Mouse (Mus musculus) intestine, embryonic 14.5 days (tissue): ENCODE results near the gene Olfr1270. TPM values are rescaled to one million over a fixed set of nuclear protein-coding genes. Genes with fewer than 3 reads are reported as not detected.
"Not testable (repeated sequence)": the region's sequence is repeated elsewhere in the genome, so short reads cannot be mapped to it uniquely, and the experiment has no call there.

Experiments used
- ATAC-seq: fragments of 200-750 bp; cut with Nextera tagmentation; replicated peaks from 2 replicates; pipeline ENCODE4 v1.8.0; 2017; ENCODE audit warnings: low read depth, moderate number of reproducible peaks, moderate TSS enrichment, moderate library complexity; ENCODE audit not compliant: low FRiP score, low TSS enrichment
- DNase-seq: peaks from one replicate; pipeline ENCODE4 v3.0.0-alpha.2; 2018; ENCODE audit warnings: low spot score
- H3K27ac ChIP-seq: fragments of 300-500 bp; sonication (generic); 2 replicates; pipeline ENCODE4 v1.5.1; 2014; ENCODE audit warnings: low read depth, mild to moderate bottlenecking, control low read depth
- H3K27me3 ChIP-seq: fragments of 300-500 bp; sonication (generic); replicated peaks from 2 replicates; pipeline ENCODE4 v1.6.1; 2014; ENCODE audit warnings: low read length, control low read depth; ENCODE audit not compliant: control insufficient read depth, insufficient read depth
- H3K36me3 ChIP-seq: fragments of 300-500 bp; sonication (generic); 2 replicates; pipeline ENCODE4 v1.6.1; 2014; ENCODE audit warnings: low read length, control low read depth; ENCODE audit not compliant: control insufficient read depth, insufficient read depth
- H3K4me1 ChIP-seq: fragments of 300-500 bp; sonication (generic); replicated peaks from 2 replicates; pipeline ENCODE4 v1.6.1; 2014; ENCODE audit warnings: low read length, control low read depth, mixed read lengths; ENCODE audit not compliant: control insufficient read depth, insufficient read depth
- H3K4me2 ChIP-seq: fragments of 300-500 bp; sonication (generic); 2 replicates; pipeline ENCODE4 v1.6.1; 2014; ENCODE audit warnings: low read length
- H3K4me3 ChIP-seq: fragments of 300-500 bp; sonication (generic); 2 replicates; pipeline ENCODE4 v1.5.1; 2014; ENCODE audit warnings: low read depth, low read length, control low read depth, mixed read lengths
- H3K9ac ChIP-seq: fragments of 300-500 bp; sonication (generic); 2 replicates; pipeline ENCODE4 v1.6.1; 2014; ENCODE audit warnings: mild to moderate bottlenecking, low read length
- H3K9me3 ChIP-seq: fragments of 300-500 bp; sonication (generic); 2 replicates; pipeline ENCODE4 v1.6.1; 2016; ENCODE audit warnings: low read length, control low read depth; ENCODE audit not compliant: control insufficient read depth
- WGBS: fragments of 180-500 bp; shearing (Covaris S2); extraction: QIAGEN DNeasy Blood & Tissue Kit; methylation state at CpG from one replicate; pipeline ENCODE4 v1.1.7; 2014; 5-methylcytosine and 5-hydroxymethylcytosine counted together
- polyA plus RNA-seq: library from polyadenylated mRNA; unstranded; fragments of >200 nt; fragmentation: Nextera tagmentation; extraction: Ambion mirVana; gene quantifications from 2 replicates; pipeline ENCODE4 v1.2.1, GENCODE M21; 2014

Olfr1270 gene
- polyA plus RNA-seq: not detected in 2 replicates

- DNase-seq (no peak), ATAC-seq (no peak)
- H3K4me2 ChIP-seq: no peak within 1 kb of the TSS
- no peaks in the 10 kb centered on the region for H3K9me3 ChIP-seq
- H3K4me3 ChIP-seq: no peak within 1 kb of the TSS
- H3K27ac ChIP-seq: no peak within 1 kb of the TSS
- no peaks in the 10 kb centered on the region for H3K36me3 ChIP-seq
- H3K4me1 ChIP-seq: no peaks in the 10 kb centered on the region
- H3K9ac ChIP-seq: no peak within 1 kb of the TSS
- no peaks in the 10 kb centered on the region for H3K27me3 ChIP-seq
- WGBS: 85% methylated on average over 3 of the region's 3 CpGs
Measured at GRCm38 (mm10) chr2:90152991-90153390, at the start of gene Olfr1270. Olfr1270 (minus strand) TSS chr2:90153091.

- not testable (repeated sequence) for H3K4me1 ChIP-seq, H3K9ac ChIP-seq, H3K9me3 ChIP-seq, H3K36me3 ChIP-seq, H3K27me3 ChIP-seq, H3K27ac ChIP-seq, DNase-seq, ATAC-seq, H3K4me3 ChIP-seq, H3K4me2 ChIP-seq
- WGBS: no CpG with 5 or more reads among the region's 4 CpGs
Measured at GRCm38 (mm10) chr2:90199606-90200005, 46.7 kb upstream of the Olfr1270 start.

- not testable (repeated sequence) for H3K27me3 ChIP-seq, H3K4me2 ChIP-seq, DNase-seq, H3K4me3 ChIP-seq, H3K9me3 ChIP-seq, H3K9ac ChIP-seq, H3K27ac ChIP-seq, H3K4me1 ChIP-seq, H3K36me3 ChIP-seq
- 0 out of 2 replicates have a peak, but pooled peaks have one; percentile 27 for ATAC-seq
- no CpG with 5 or more reads among the region's 6 CpGs for WGBS
Measured at GRCm38 (mm10) chr2:90195285-90195684, 42.4 kb upstream of the Olfr1270 start.

GRCm38 (mm10) chr2:90194750-90195149, 41.9 kb upstream of the Olfr1270 start:
- H3K27me3 ChIP-seq, DNase-seq, H3K36me3 ChIP-seq, H3K4me3 ChIP-seq, H3K4me2 ChIP-seq, H3K9ac ChIP-seq, H3K4me1 ChIP-seq, H3K9me3 ChIP-seq, H3K27ac ChIP-seq: not testable (repeated sequence)
- 0 out of 2 replicates have a peak, but pooled peaks have one; percentile 66 for ATAC-seq
- no CpG with 5 or more reads among the region's 3 CpGs for WGBS

GRCm38 (mm10) chr2:90187082-90187481, 34.2 kb upstream of the Olfr1270 start:
- not testable (repeated sequence) for H3K9me3 ChIP-seq, H3K27ac ChIP-seq, ATAC-seq, DNase-seq, H3K9ac ChIP-seq, H3K36me3 ChIP-seq, H3K27me3 ChIP-seq, H3K4me3 ChIP-seq, H3K4me1 ChIP-seq, H3K4me2 ChIP-seq
- no CpG with 5 or more reads among the region's 5 CpGs for WGBS

- H3K9ac ChIP-seq, DNase-seq, H3K27ac ChIP-seq, H3K27me3 ChIP-seq, ATAC-seq, H3K9me3 ChIP-seq, H3K4me1 ChIP-seq, H3K4me3 ChIP-seq, H3K36me3 ChIP-seq, H3K4me2 ChIP-seq: not testable (repeated sequence)
- no CpG with 5 or more reads among the region's 4 CpGs for WGBS
Measured at GRCm38 (mm10) chr2:90186082-90186481, 33.2 kb upstream of the Olfr1270 start.

GRCm38 (mm10) chr2:90153916-90154315, 1.0 kb upstream of the Olfr1270 start:
- DNase-seq (no peak), ATAC-seq (no peak)
- no peaks in the 10 kb centered on the region for H3K9me3 ChIP-seq
- no peaks in the 10 kb centered on the region for H3K4me1 ChIP-seq
- H3K36me3 ChIP-seq: no peaks in the 10 kb centered on the region
- H3K27me3 ChIP-seq: no peaks in the 10 kb centered on the region
- 91% methylated on average over 9 of the region's 9 CpGs for WGBS
- H3K4me2 ChIP-seq: no peak overlapping the region
- no peak overlapping the region for H3K4me3 ChIP-seq
- H3K27ac ChIP-seq: no peak overlapping the region
- H3K9ac ChIP-seq: no peak overlapping the region

GRCm38 (mm10) chr2:90142196-90142595, 10.7 kb downstream of the Olfr1270 start, which contains the start of gene Olfr32:
Olfr32 (minus strand) TSS chr2:90142296.
- Histone ChIP-seq H3K4me2 (no peak within 1 kb of the TSS), H3K9me3 (no peaks in the 10 kb centered on the region), H3K4me3 (no peak within 1 kb of the TSS), H3K36me3 (no peaks in the 10 kb centered on the region), H3K9ac (no peak within 1 kb of the TSS), H3K27ac (no peak within 1 kb of the TSS), H3K4me1 (no peaks in the 10 kb centered on the region), H3K27me3 (no peaks in the 10 kb centered on the region)
- no peak for ATAC-seq
- no peak for DNase-seq

GRCm38 (mm10) chr2:90121312-90121711, 31.6 kb downstream of the Olfr1270 start, which contains the start of gene Olfr1269:
Olfr1269 (minus strand) TSS chr2:90121412.
- WGBS: 88% methylated on average over 1 of the region's 1 CpGs
- no peaks in the 10 kb centered on the region for H3K9me3 ChIP-seq
- ATAC-seq: no peak

More at GRCm38 (mm10) chr2:90121312-90121711, 31.6 kb downstream of the Olfr1270 start, which contains the start of gene Olfr1269:
- Histone ChIP-seq H3K4me1 (no peaks in the 10 kb centered on the region), H3K27ac (no peak within 1 kb of the TSS), H3K9ac (no peak within 1 kb of the TSS), H3K27me3 (no peaks in the 10 kb centered on the region), H3K4me3 (no peak within 1 kb of the TSS), H3K4me2 (no peak within 1 kb of the TSS), H3K36me3 (no peaks in the 10 kb centered on the region)
- no peak for DNase-seq
